Mouse (Mus musculus) embryonic facial prominence, embryonic 12.5 days (tissue): ENCODE measurements at regions not wholly inside any gene's neighbourhood (a gene's known extent, or its start where the extent isn't known, plus 50 kb on each side); places are given as distances from the start of the nearest gene placed in this dataset.
A peak's percentile ranks its signal among the peaks of the same experiment; 100 is the strongest.

Source experiments
- ATAC-seq: fragments of 200-750 bp; cut with Nextera tagmentation; 2 replicates; pipeline ENCODE4 v1.8.0; 2017; ENCODE audit not compliant: insufficient number of reproducible peaks, insufficient read depth, low FRiP score, low TSS enrichment
- H3K27ac ChIP-seq: fragments of 300-500 bp; sonication (generic); 2 replicates; pipeline ENCODE4 v1.5.1; 2016; ENCODE audit warnings: mild to moderate bottlenecking
- H3K27me3 ChIP-seq: fragments of 300-500 bp; sonication (generic); 2 replicates; pipeline ENCODE4 v1.6.1; 2016; ENCODE audit warnings: mild to moderate bottlenecking, moderate library complexity
- H3K36me3 ChIP-seq: fragments of 300-500 bp; sonication (generic); 2 replicates; pipeline ENCODE4 v1.6.1; 2016; ENCODE audit warnings: mild to moderate bottlenecking
- H3K4me1 ChIP-seq: fragments of 300-500 bp; sonication (generic); 2 replicates; pipeline ENCODE4 v1.6.1; 2016
- H3K4me2 ChIP-seq: fragments of 300-500 bp; sonication (generic); replicated peaks from 2 replicates; pipeline ENCODE4 v1.6.1; 2016; ENCODE audit warnings: mild to moderate bottlenecking, moderate library complexity
- H3K4me3 ChIP-seq: fragments of 300-500 bp; sonication (generic); 2 replicates; pipeline ENCODE4 v1.5.1; 2016; ENCODE audit warnings: mild to moderate bottlenecking
- H3K9ac ChIP-seq: fragments of 300-500 bp; sonication (generic); 2 replicates; pipeline ENCODE4 v1.6.1; 2016; ENCODE audit warnings: mild to moderate bottlenecking, moderate library complexity
- H3K9me3 ChIP-seq: fragments of 300-500 bp; sonication (generic); 2 replicates; pipeline ENCODE4 v1.6.1; 2016; ENCODE audit warnings: mild to moderate bottlenecking, moderate library complexity
- WGBS: fragments of 180-500 bp; shearing (Covaris S2); methylation state at CpG from one replicate; pipeline ENCODE4 v1.1.7; 2016; 5-methylcytosine and 5-hydroxymethylcytosine counted together

- no peak overlapping the region for H3K9ac ChIP-seq
- no peak overlapping the region for H3K4me3 ChIP-seq
- peaks cover 7% of the 10 kb centered on the region; the same call in 1 of the 2 replicates for H3K4me1 ChIP-seq
- H3K9me3 ChIP-seq: no peaks in the 10 kb centered on the region
- no peaks in the 10 kb centered on the region for H3K36me3 ChIP-seq
- no peak overlapping the region for H3K27ac ChIP-seq
- no peak for ATAC-seq
- WGBS: 86% methylated on average over 7 of the region's 10 CpGs
- H3K27me3 ChIP-seq: no peaks in the 10 kb centered on the region
- H3K4me2 ChIP-seq: no peak overlapping the region
Observed at GRCm38 (mm10) chr4:55891656-55892055, 359.4 kb upstream of the Klf4 start.

DNA sequence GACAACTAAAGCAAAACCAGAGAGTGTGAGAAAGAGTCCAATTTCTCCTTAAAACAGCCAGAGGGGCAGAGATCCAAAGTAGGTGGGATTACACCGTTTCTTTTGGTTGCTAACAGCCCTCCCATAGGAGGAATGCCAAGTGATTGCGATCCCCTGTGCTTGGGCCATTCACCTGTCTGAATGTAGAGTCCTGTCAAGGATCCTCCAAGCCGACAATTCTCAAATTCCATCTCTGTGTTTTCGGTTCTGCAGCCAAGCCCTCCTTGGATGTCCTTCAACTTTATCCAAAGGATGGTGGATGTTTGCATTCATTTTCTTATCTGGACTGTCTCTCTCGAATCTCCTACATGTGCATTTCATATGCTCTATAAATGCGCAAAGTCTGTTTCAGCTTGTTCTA is 355.3 kb upstream of the Klf4 start:
- ATAC-seq: no peak
- 71% methylated on average over 6 of the region's 6 CpGs for WGBS
- H3K27me3 ChIP-seq: no peaks in the 10 kb centered on the region

DNA sequence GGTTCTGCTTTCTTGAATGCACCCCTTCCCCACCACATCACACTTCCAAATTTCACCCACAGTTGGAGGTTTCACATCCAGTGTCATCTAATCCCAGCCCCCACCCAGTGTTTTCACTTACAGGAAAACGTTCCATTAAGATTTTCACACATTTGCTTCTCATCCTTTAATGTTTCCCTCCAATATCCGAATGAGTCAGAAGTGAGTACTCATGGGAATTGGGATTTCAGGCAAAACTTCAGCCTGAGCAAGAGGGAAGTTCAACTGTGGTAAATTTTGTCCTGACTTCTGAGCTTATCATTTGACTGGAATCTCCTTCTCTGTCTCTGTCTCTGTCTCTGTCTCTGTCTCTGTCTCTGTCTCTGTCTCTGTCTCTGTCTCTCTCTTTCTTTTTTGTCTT is 350.3 kb upstream of the Klf4 start:
- H3K9ac ChIP-seq: no peak overlapping the region
- H3K4me3 ChIP-seq: no peak overlapping the region
- no peaks in the 10 kb centered on the region for H3K9me3 ChIP-seq
- no peaks in the 10 kb centered on the region for H3K27me3 ChIP-seq
- H3K4me1 ChIP-seq: no peaks in the 10 kb centered on the region
- ATAC-seq: no peak
- no peak overlapping the region for H3K27ac ChIP-seq
- H3K36me3 ChIP-seq: no peaks in the 10 kb centered on the region
- 59% methylated on average over 2 of the region's 2 CpGs for WGBS
- H3K4me2 ChIP-seq: no peak overlapping the region

More for the DNA sequence above, 355.3 kb upstream of the Klf4 start:
- Histone ChIP-seq H3K36me3 (no peaks in the 10 kb centered on the region), H3K9ac (no peak overlapping the region), H3K27ac (no peak overlapping the region), H3K9me3 (no peaks in the 10 kb centered on the region), H3K4me2 (no peak overlapping the region), H3K4me3 (no peak overlapping the region), H3K4me1 (no peaks in the 10 kb centered on the region)

GRCm38 (mm10) chr4:55875304-55875703 is 343.0 kb upstream of the Klf4 start:
- Histone ChIP-seq H3K9me3 (no peaks in the 10 kb centered on the region), H3K4me1 (no peaks in the 10 kb centered on the region), H3K36me3 (no peaks in the 10 kb centered on the region), H3K4me2 (no peak overlapping the region), H3K27ac (no peak overlapping the region), H3K27me3 (no peaks in the 10 kb centered on the region), H3K4me3 (no peak overlapping the region), H3K9ac (no peak overlapping the region)
- WGBS: 94% methylated on average over 12 of the region's 12 CpGs
- no peak for ATAC-seq

GRCm38 (mm10) chr4:55874875-55875274 is 342.6 kb upstream of the Klf4 start:
- Histone ChIP-seq H3K4me3 (no peak overlapping the region), H3K4me1 (no peaks in the 10 kb centered on the region), H3K9ac (no peak overlapping the region), H3K9me3 (no peaks in the 10 kb centered on the region), H3K27ac (no peak overlapping the region), H3K27me3 (no peaks in the 10 kb centered on the region), H3K36me3 (no peaks in the 10 kb centered on the region), H3K4me2 (no peak overlapping the region)
- WGBS: 74% methylated on average over 7 of the region's 7 CpGs
- no peak for ATAC-seq

GRCm38 (mm10) chr4:55874276-55874675 is 342.0 kb upstream of the Klf4 start:
- no peak overlapping the region for H3K4me3 ChIP-seq
- H3K27ac ChIP-seq: no peak overlapping the region
- H3K4me2 ChIP-seq: no peak overlapping the region
- no peaks in the 10 kb centered on the region for H3K27me3 ChIP-seq
- H3K9me3 ChIP-seq: no peaks in the 10 kb centered on the region
- no peak overlapping the region for H3K9ac ChIP-seq
- no peaks in the 10 kb centered on the region for H3K36me3 ChIP-seq
- WGBS: 84% methylated on average over 4 of the region's 4 CpGs
- ATAC-seq: no peak
- H3K4me1 ChIP-seq: no peaks in the 10 kb centered on the region

DNA sequence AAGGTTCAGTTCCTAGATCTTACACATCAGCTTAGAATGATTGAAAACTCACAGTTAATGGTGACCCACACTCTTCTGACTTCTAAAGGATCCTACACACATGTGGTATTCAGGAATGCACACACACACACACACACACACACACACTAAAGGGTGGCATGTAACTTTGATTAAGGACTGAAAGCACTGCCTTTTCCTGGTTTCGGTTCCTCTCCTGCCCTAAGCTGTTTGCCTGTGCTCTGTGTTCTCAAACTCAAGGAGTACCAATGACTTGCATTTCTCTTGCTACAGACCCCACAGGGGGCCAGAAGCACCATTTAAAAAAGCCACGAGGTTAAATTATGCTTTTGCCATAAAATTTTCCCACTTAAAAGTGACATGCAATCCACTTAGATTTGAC is 327.8 kb upstream of the Klf4 start:
- H3K36me3 ChIP-seq: no peaks in the 10 kb centered on the region
- ATAC-seq: no peak
- H3K9ac ChIP-seq: no peak overlapping the region
- WGBS: 60% methylated on average over 2 of the region's 2 CpGs
- H3K27me3 ChIP-seq: no peaks in the 10 kb centered on the region
- H3K4me1 ChIP-seq: no peaks in the 10 kb centered on the region
- H3K4me3 ChIP-seq: no peak overlapping the region
- H3K4me2 ChIP-seq: no peak overlapping the region
- H3K27ac ChIP-seq: no peak overlapping the region
- H3K9me3 ChIP-seq: no peaks in the 10 kb centered on the region

DNA sequence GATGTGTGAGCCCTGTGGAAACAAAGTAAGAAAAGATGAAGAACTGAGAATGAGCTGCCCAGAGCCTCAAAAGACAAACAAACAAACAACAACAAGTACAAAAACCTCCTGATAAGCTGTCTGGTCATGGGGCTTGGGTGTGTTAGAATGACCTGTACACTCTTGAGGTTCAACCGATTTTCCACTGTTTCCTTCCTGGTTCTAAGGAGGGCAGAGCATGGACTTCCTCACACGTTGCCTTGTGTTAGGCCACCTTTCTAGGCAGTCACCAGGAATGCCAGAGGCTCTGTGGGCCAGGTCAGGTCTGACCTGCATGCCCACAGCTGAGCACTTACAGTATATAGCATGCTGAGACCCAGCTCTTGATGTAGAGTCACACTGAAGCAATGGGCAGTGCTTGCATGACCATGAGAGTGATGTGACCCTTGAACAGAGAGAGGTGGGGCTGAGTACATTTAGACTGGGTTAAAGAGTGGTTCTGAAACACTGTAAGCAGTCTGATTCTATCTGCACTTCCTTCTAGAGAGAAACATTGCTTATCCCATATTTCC is 327.0 kb upstream of the Klf4 start:
- H3K4me2 ChIP-seq: no peak overlapping the region
- 73% methylated on average over 2 of the region's 2 CpGs for WGBS

GRCm38 (mm10) chr4:55851430-55851829 is 319.2 kb upstream of the Klf4 start:
- no peak for ATAC-seq
- no peaks in the 10 kb centered on the region for H3K4me1 ChIP-seq
- no peak overlapping the region for H3K4me3 ChIP-seq
- no peaks in the 10 kb centered on the region for H3K9me3 ChIP-seq
- no peaks in the 10 kb centered on the region for H3K36me3 ChIP-seq
- H3K4me2 ChIP-seq: no peak overlapping the region
- 93% methylated on average over 1 of the region's 1 CpGs for WGBS
- no peaks in the 10 kb centered on the region for H3K27me3 ChIP-seq
- H3K27ac ChIP-seq: no peak overlapping the region
- H3K9ac ChIP-seq: no peak overlapping the region

More for the DNA sequence above, 327.0 kb upstream of the Klf4 start:
- Histone ChIP-seq H3K4me3 (no peak overlapping the region), H3K27me3 (no peaks in the 10 kb centered on the region), H3K36me3 (no peaks in the 10 kb centered on the region), H3K4me1 (no peaks in the 10 kb centered on the region), H3K9me3 (no peaks in the 10 kb centered on the region), H3K27ac (no peak overlapping the region), H3K9ac (no peak overlapping the region)
- no peak for ATAC-seq

- no peaks in the 10 kb centered on the region for H3K27me3 ChIP-seq
- H3K9me3 ChIP-seq: no peaks in the 10 kb centered on the region
- H3K9ac ChIP-seq: no peak overlapping the region
- ATAC-seq: no peak
- H3K4me2 ChIP-seq: no peak overlapping the region
- no peaks in the 10 kb centered on the region for H3K4me1 ChIP-seq
- H3K36me3 ChIP-seq: no peaks in the 10 kb centered on the region
- WGBS: 84% methylated on average over 5 of the region's 5 CpGs
- no peak overlapping the region for H3K27ac ChIP-seq
- no peak overlapping the region for H3K4me3 ChIP-seq
Observed at GRCm38 (mm10) chr4:55851027-55851426, 318.8 kb upstream of the Klf4 start.

GRCm38 (mm10) chr4:55843727-55844401 is 311.6 kb upstream of the Klf4 start:
- 0 out of 2 replicates have a peak, but pooled peaks have one; percentile 47 for ATAC-seq
- WGBS: 50% methylated on average over 12 of the region's 12 CpGs
- Histone ChIP-seq H3K4me1 (peaks cover 20% of the 10 kb centered on the region; the same call in 1 of the 2 replicates), H3K36me3 (no peaks in the 10 kb centered on the region), H3K27ac (peak overlapping the region; percentile 75), H3K4me2 (no peak overlapping the region), H3K4me3 (no peak overlapping the region), H3K9me3 (no peaks in the 10 kb centered on the region), H3K9ac (no peak overlapping the region), H3K27me3 (no peaks in the 10 kb centered on the region)

GRCm38 (mm10) chr4:55838568-55838967 is 306.3 kb upstream of the Klf4 start:
- Histone ChIP-seq H3K9me3 (no peaks in the 10 kb centered on the region), H3K4me1 (peaks cover 7% of the 10 kb centered on the region; the same call in 1 of the 2 replicates), H3K27me3 (no peaks in the 10 kb centered on the region), H3K9ac (no peak overlapping the region), H3K4me2 (no peak overlapping the region), H3K4me3 (no peak overlapping the region), H3K36me3 (no peaks in the 10 kb centered on the region), H3K27ac (no peak overlapping the region)
- 89% methylated on average over 3 of the region's 3 CpGs for WGBS
- ATAC-seq: no peak
